Mouse (Mus musculus): ENCODE measurements around the gene Slc43a2. TPM values are rescaled to one million over a fixed set of nuclear protein-coding genes. Genes with fewer than 3 reads are reported as not detected.
A peak's percentile ranks its signal among the peaks of the same experiment; 100 is the strongest.
"Not testable (repeated sequence)": the region's sequence is repeated elsewhere in the genome, so short reads cannot be mapped to it uniquely, and the experiment has no call there.

Slc43a2 gene
- total RNA-seq, 2 experiments from 2014 or later: 50.3 to 59.4 TPM

- intact Hi-C loops (cut with DNase I): no loop called here
- DNase-seq (ENCODE audit: low spot score in 2 of 2): no peak
These were observed 13.2 kb downstream of the Slc43a2 start for GRCm38 (mm10) chr11:75544713-75545112.

GRCm38 (mm10) chr11:75546057-75546456, 14.6 kb downstream of the Slc43a2 start:
- intact Hi-C loops (cut with DNase I): no loop called here
- no peak for DNase-seq (ENCODE audit: low spot score in 2 of 2)

- intact Hi-C loops (cut with DNase I): no loop called here
- DNase-seq (ENCODE audit: low spot score in 2 of 2): no peak
These were observed 18.2 kb downstream of the Slc43a2 start for GRCm38 (mm10) chr11:75549658-75550111.

GRCm38 (mm10) chr11:75550200-75550946, 18.9 kb downstream of the Slc43a2 start:
- DNase-seq (ENCODE audit: low spot score in 2 of 2): no peak
- intact Hi-C loops (cut with DNase I): no loop called here

GRCm38 (mm10) chr11:75551321-75551720, 19.8 kb downstream of the Slc43a2 start:
- no peak for DNase-seq (ENCODE audit: low spot score in 2 of 2)
- intact Hi-C loops (cut with DNase I): no loop called here

- DNase-seq (ENCODE audit: low spot score in 2 of 2): peak in 1 of 2 experiments; percentile 67
- intact Hi-C loops (cut with DNase I): no loop called here
These were observed 20.5 kb downstream of the Slc43a2 start for GRCm38 (mm10) chr11:75551961-75552441.

- intact Hi-C loops (cut with DNase I): no loop called here
- DNase-seq (ENCODE audit: low spot score in 2 of 2): no peak
These were observed 21.5 kb downstream of the Slc43a2 start for GRCm38 (mm10) chr11:75552906-75553482.

- intact Hi-C loops (cut with DNase I); DNase-seq (ENCODE audit: low spot score in 2 of 2): not testable (repeated sequence)
These were observed 24.5 kb downstream of the Slc43a2 start for GRCm38 (mm10) chr11:75556006-75556405.

- intact Hi-C loops (cut with DNase I): no loop called here
- no peak for DNase-seq (ENCODE audit: low spot score in 2 of 2)
These were observed 25.6 kb downstream of the Slc43a2 start for GRCm38 (mm10) chr11:75557142-75557541.

GRCm38 (mm10) chr11:75558101-75558500, 26.6 kb downstream of the Slc43a2 start:
- intact Hi-C loops (cut with DNase I): no loop called here
- no peak for DNase-seq (ENCODE audit: low spot score in 2 of 2)

- DNase-seq (ENCODE audit: low spot score in 2 of 2): no peak
- intact Hi-C loops (cut with DNase I): no loop called here
These were observed 28.5 kb downstream of the Slc43a2 start for GRCm38 (mm10) chr11:75559870-75560504.

GRCm38 (mm10) chr11:75560530-75561409, 29.3 kb downstream of the Slc43a2 start:
- intact Hi-C loops (cut with DNase I): no loop called here
- no peak for DNase-seq (ENCODE audit: low spot score in 2 of 2)

GRCm38 (mm10) chr11:75561410-75561791, 29.9 kb downstream of the Slc43a2 start:
- no peak for DNase-seq (ENCODE audit: low spot score in 2 of 2)
- intact Hi-C loops (cut with DNase I): no loop called here

- DNase-seq (ENCODE audit: low spot score in 2 of 2): no peak
- intact Hi-C loops (cut with DNase I): no loop called here
These were observed 31.3 kb downstream of the Slc43a2 start for GRCm38 (mm10) chr11:75562840-75563239.

- DNase-seq (ENCODE audit: low spot score in 2 of 2): peak in 1 of 2 experiments; percentile 62
- intact Hi-C loops (cut with DNase I): no loop called here
These were observed 32.5 kb downstream of the Slc43a2 start for GRCm38 (mm10) chr11:75563851-75564548.

GRCm38 (mm10) chr11:75565849-75566248, 34.4 kb downstream of the Slc43a2 start:
- no peak for DNase-seq (ENCODE audit: low spot score in 2 of 2)
- intact Hi-C loops (cut with DNase I): no loop called here

GRCm38 (mm10) chr11:75566276-75567196, 35.0 kb downstream of the Slc43a2 start:
- DNase-seq (ENCODE audit: low spot score in 2 of 2): no peak
- intact Hi-C loops (cut with DNase I): no loop called here
